ENCODE assay signal across 7 mouse cellular contexts in the genomic region with DNA sequence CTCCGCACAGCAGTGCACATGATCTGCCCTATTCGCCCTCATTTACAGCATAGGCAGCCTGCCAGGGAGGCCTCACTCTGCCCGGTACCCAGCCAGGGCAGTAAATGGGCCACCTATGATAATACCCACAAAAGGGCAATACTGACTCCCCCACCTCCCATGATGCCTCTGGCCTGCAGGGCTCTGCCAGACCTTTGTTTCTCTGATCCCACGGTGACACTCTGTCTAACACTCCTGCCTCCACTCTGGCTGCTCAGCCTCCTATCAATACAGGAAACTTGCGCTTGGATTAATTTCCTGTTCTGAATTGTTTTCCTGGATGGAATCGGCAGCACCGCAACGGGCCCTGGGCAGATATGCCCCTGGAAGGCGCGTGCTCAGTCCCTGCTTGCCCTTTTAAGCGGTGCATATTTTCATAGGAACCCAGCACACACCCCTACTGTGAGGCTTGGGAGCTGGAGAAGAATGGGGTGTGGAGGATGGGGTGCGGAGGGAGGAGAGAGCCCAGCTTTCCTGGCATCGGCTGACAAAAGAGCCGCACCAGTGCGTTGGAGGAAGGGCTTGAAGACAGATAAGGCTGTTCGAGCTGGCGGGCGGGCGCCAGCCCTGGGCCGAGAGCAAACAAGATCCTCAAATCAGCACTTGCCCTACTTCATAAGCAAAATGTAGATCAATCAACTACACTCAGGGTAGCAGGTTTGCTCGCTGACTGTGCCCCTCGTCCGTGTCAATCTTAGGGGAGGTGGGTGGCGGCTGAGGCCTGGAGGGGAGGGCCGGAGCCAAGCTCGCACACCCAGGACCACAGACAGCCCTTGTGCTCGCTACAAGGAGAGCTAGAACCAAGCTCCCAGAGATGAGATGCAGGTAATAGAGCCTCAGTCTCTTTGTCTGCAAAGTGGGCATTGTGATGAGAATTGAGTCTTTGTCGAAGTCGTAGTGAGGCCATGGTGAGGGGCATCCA. TPM values are rescaled to one million over a fixed set of nuclear protein-coding genes. Genes with fewer than 3 reads are reported as not detected.
DNase-seq lines count a peak whose midpoint lies in the region; ATAC-seq and TF ChIP-seq lines count a peak whose summit lies in the region.

No protein-coding gene starts in this region.

- H3K27me3 ChIP-seq in forebrain, embryonic 16.5 days (replicated peaks; ENCODE audit: control insufficient read depth, insufficient read depth, low read length) = no peaks in the 10 kb centered on the region
- no peaks in the 10 kb centered on the region for H3K27me3 ChIP-seq in hindbrain, postnatal 0 days (ENCODE audit: insufficient read depth, low read length)

- 34% methylated on average over 29 of the region's 29 CpGs for WGBS in forebrain, embryonic 16.5 days
- 35% methylated on average over 29 of the region's 29 CpGs for WGBS in hindbrain, postnatal 0 days

- peak; percentile 65 for ATAC-seq in forebrain, embryonic 16.5 days
- peak; percentile 48 for ATAC-seq in hindbrain, postnatal 0 days
- ATAC-seq in activated CD4-positive, CD25-positive, alpha-beta regulatory T cell, adult 4 months = no peak

- peak; percentile 67 for DNase-seq in cerebellum, postnatal 36 days
- peak; percentile 30 for DNase-seq in hindbrain, postnatal 0 days (ENCODE audit: low spot score)
- peak; percentile 42 for DNase-seq in lung, postnatal 10 days
- peak; percentile 21 to 41 for DNase-seq in right cerebral cortex, adult 2 months (ENCODE audit: low spot score in 2 of 2)
- no peak for DNase-seq in embryo, embryonic 10.5 days (ENCODE audit: low spot score)

- no peaks in the 10 kb centered on the region for H3K9me3 ChIP-seq in forebrain, embryonic 16.5 days (ENCODE audit: control insufficient read depth, low read length)
- H3K9me3 ChIP-seq in hindbrain, postnatal 0 days (ENCODE audit: low read length) = no peaks in the 10 kb centered on the region

- H3K9ac ChIP-seq in forebrain, embryonic 16.5 days (replicated peaks; ENCODE audit: low read depth, low read length) = peak overlapping the region; percentile 51
- no peak overlapping the region for H3K9ac ChIP-seq in hindbrain, postnatal 0 days (replicated peaks; ENCODE audit: low read length)

- H3K27ac ChIP-seq in forebrain, embryonic 16.5 days (ENCODE audit: low read length) = peak overlapping the region; percentile 71
- H3K27ac ChIP-seq in hindbrain, postnatal 0 days = peak overlapping the region; percentile 41

- H3K4me3 ChIP-seq in forebrain, embryonic 16.5 days (replicated peaks; ENCODE audit: low read length) = no peak overlapping the region
- no peak overlapping the region for H3K4me3 ChIP-seq in hindbrain, postnatal 0 days (ENCODE audit: low read length)

- peak overlapping the region; percentile 19; the same call in 1 of the 2 replicates for H3K4me2 ChIP-seq in forebrain, embryonic 16.5 days (ENCODE audit: low read length)
- no peak overlapping the region for H3K4me2 ChIP-seq in hindbrain, postnatal 0 days (ENCODE audit: low read depth, low read length)

- H3K4me1 ChIP-seq in forebrain, embryonic 16.5 days (replicated peaks; ENCODE audit: control insufficient read depth, insufficient read depth, low read length) = peaks cover 12% of the 10 kb centered on the region
- H3K4me1 ChIP-seq in hindbrain, postnatal 0 days (ENCODE audit: insufficient read depth, low read length) = peaks cover 7% of the 10 kb centered on the region

- no peak for TF ChIP-seq CTCF in hindbrain, postnatal 0 days (IDR thresholded peaks at IDR 0.05; ENCODE audit: low read depth)

- no peaks in the 10 kb centered on the region for H3K36me3 ChIP-seq in forebrain, embryonic 16.5 days (ENCODE audit: control insufficient read depth, insufficient read depth)
- no peaks in the 10 kb centered on the region for H3K36me3 ChIP-seq in hindbrain, postnatal 0 days (ENCODE audit: insufficient read depth, low read length)

RNA-seq across cellular contexts. Expression of gene Grm4, which starts 40.8 kb away (rescaled TPM):
- 3.0 and 4.0 TPM in 2 replicates for polyA plus RNA-seq in forebrain, embryonic 16.5 days (2015; fragmentation: Nextera tagmentation; extraction: Ambion mirVana)
- 34.3 and 38.8 TPM in 2 replicates for total RNA-seq in hindbrain, postnatal 0 days (2014; rRNA removed)
- 8.7 and 10.1 TPM in 2 replicates for polyA plus RNA-seq in hindbrain, postnatal 0 days (2015; fragmentation: Nextera tagmentation; extraction: Ambion mirVana)
- polyA plus RNA-seq in activated CD4-positive, CD25-positive, alpha-beta regulatory T cell, adult 4 months (2017; shearing (Covaris generic)) = under 1 TPM in 1 of 2 experiments, not detected in 1; 0.18 TPM
